Mouse (Mus musculus) G1E (cell line): ENCODE measurements around the gene Scarb1. TPM values are rescaled to one million over a fixed set of nuclear protein-coding genes. Genes with fewer than 3 reads are reported as not detected.

Source experiments
- ATAC-seq: 2 replicates; pipeline ENCODE4 v1.8.0; 2016; ENCODE audit warnings: mild to moderate bottlenecking; ENCODE audit not compliant: insufficient number of reproducible peaks, poor library complexity, low FRiP score, severe bottlenecking; ENCODE audit errors: extremely low read depth
- DNase-seq: peaks from one replicate; pipeline ENCODE4 v3.0.0; 2012; ENCODE audit warnings: low spot score
- H3K27me3 ChIP-seq: 2 replicates; pipeline ENCODE4 v1.6.1; 2012; ENCODE audit warnings: mild to moderate bottlenecking, low read length, inconsistent platforms; ENCODE audit not compliant: insufficient read depth
- H3K36me3 ChIP-seq: replicated peaks from 2 replicates; pipeline ENCODE3; 2012; ENCODE audit warnings: mild to moderate bottlenecking, inconsistent platforms
- H3K4me1 ChIP-seq: 2 replicates; pipeline ENCODE4 v1.6.1; 2012; ENCODE audit warnings: low read depth, low read length, inconsistent platforms, mixed read lengths; ENCODE audit not compliant: insufficient read depth
- H3K4me3 ChIP-seq: 2 replicates; pipeline ENCODE4 v1.5.1; 2012; ENCODE audit warnings: low read depth, mild to moderate bottlenecking, inconsistent platforms, low read length, moderate library complexity, mixed read lengths
- H3K9me3 ChIP-seq: replicated peaks from 2 replicates; pipeline ENCODE4 v1.6.1; 2012; ENCODE audit warnings: inconsistent platforms
- CTCF ChIP-seq: IDR thresholded peaks from 2 replicates; pipeline ENCODE4 v1.5.1; 2012; ENCODE audit warnings: low read depth, low read length, inconsistent platforms, mixed read lengths
- GATA1 ChIP-seq: IDR thresholded peaks from 2 replicates; pipeline ENCODE4 v1.6.1; 2012; ENCODE audit warnings: borderline replicate concordance, low read length, inconsistent platforms, mixed read lengths
- GATA2 ChIP-seq: IDR thresholded peaks from 2 replicates; pipeline ENCODE4 v1.6.1; 2012; ENCODE audit warnings: low read depth, low read length, inconsistent platforms, borderline replicate concordance
- POLR2AphosphoS5 ChIP-seq: IDR thresholded peaks from 2 replicates; pipeline ENCODE4 v1.6.1; 2012; ENCODE audit warnings: low read depth, low read length, inconsistent platforms; ENCODE audit not compliant: insufficient replicate concordance
- TAL1 ChIP-seq: conservative IDR thresholded peaks from 2 replicates; pipeline ENCODE4 v1.6.1; 2012; ENCODE audit warnings: low read depth, low read length, inconsistent platforms, mixed read lengths
- polyA plus RNA-seq: library from polyadenylated mRNA; stranded (reverse); fragments of >175 nt; gene quantifications from 2 replicates; pipeline ENCODE4 v1.2.3, GENCODE M21; 2012
- total RNA-seq, 2 experiments: library from RNA; stranded (forward) in 1 of 2; stranded (reverse) in 1 of 2; fragments of 200-1000 nt in 1 of 2; fragments of >200 nt in 1 of 2; fragmentation: Nextera tagmentation in 1 of 2; gene quantifications; 2 replicates each; pipeline ENCODE4 v1.2.3; 2014 to 2017

Scarb1 gene
- total and polyA plus RNA-seq, 3 experiments, result 42.9 to 68.3 (median 43.7) TPM

GRCm38 (mm10) chr5:125377214-125377613 is 36.3 kb upstream of the Scarb1 start:
- TF ChIP-seq TAL1 (no peak), POLR2AphosphoS5 (no peak), CTCF (no peak), GATA1 (no peak), GATA2 (no peak)
- ATAC-seq (no peak), DNase-seq (no peak)
- Histone ChIP-seq H3K27me3 (no peaks in the 10 kb centered on the region), H3K36me3 (peaks cover 7% of the 10 kb centered on the region), H3K4me3 (no peak overlapping the region), H3K4me1 (no peaks in the 10 kb centered on the region), H3K9me3 (peaks cover 6% of the 10 kb centered on the region; the same call in 1 of the 2 replicates)

GRCm38 (mm10) chr5:125375871-125376270 is 35.0 kb upstream of the Scarb1 start:
- Histone ChIP-seq H3K36me3 (no peaks in the 10 kb centered on the region), H3K27me3 (no peaks in the 10 kb centered on the region), H3K4me3 (no peak overlapping the region), H3K4me1 (no peaks in the 10 kb centered on the region), H3K9me3 (peaks cover 6% of the 10 kb centered on the region; the same call in 1 of the 2 replicates)
- ATAC-seq (no peak), DNase-seq (no peak)
- no peak for TF ChIP-seq CTCF
- no peak for TF ChIP-seq GATA1
- TF ChIP-seq TAL1, result no peak
- TF ChIP-seq POLR2AphosphoS5, result no peak
- no peak for TF ChIP-seq GATA2

GRCm38 (mm10) chr5:125372027-125372426 is 31.1 kb upstream of the Scarb1 start:
- H3K27me3 ChIP-seq, result no peaks in the 10 kb centered on the region
- ATAC-seq, result no peak
- peaks cover 6% of the 10 kb centered on the region; the same call in 1 of the 2 replicates for H3K9me3 ChIP-seq
- H3K4me1 ChIP-seq, result peaks cover 5% of the 10 kb centered on the region; the same call in 1 of the 2 replicates
- H3K4me3 ChIP-seq, result no peak overlapping the region
- H3K36me3 ChIP-seq, result no peaks in the 10 kb centered on the region
- TF ChIP-seq TAL1, result no peak
- TF ChIP-seq POLR2AphosphoS5, result no peak
- no peak for TF ChIP-seq GATA1
- no peak for TF ChIP-seq CTCF
- no peak for TF ChIP-seq GATA2
- DNase-seq, result no peak

- no peak overlapping the region for H3K4me3 ChIP-seq
- TF ChIP-seq GATA2, result no peak
- no peak for TF ChIP-seq TAL1
- TF ChIP-seq CTCF, result no peak
- no peak for TF ChIP-seq POLR2AphosphoS5
- TF ChIP-seq GATA1, result no peak
These were observed 30.2 kb upstream of the Scarb1 start for GRCm38 (mm10) chr5:125370950-125371693.

GRCm38 (mm10) chr5:125368568-125368967 is 27.7 kb upstream of the Scarb1 start:
- Histone ChIP-seq H3K36me3 (no peaks in the 10 kb centered on the region), H3K4me3 (no peak overlapping the region), H3K4me1 (peaks cover 5% of the 10 kb centered on the region; the same call in 1 of the 2 replicates), H3K27me3 (no peaks in the 10 kb centered on the region; the same call in 1 of the 2 replicates), H3K9me3 (peaks cover 1% of the 10 kb centered on the region; the same call in 1 of the 2 replicates)
- ATAC-seq, result no peak
- TF ChIP-seq CTCF, result peak; percentile 26; the same call in 1 of the 2 replicates
- no peak for TF ChIP-seq TAL1
- DNase-seq, result peak; percentile 28

More at GRCm38 (mm10) chr5:125370950-125371693, 30.2 kb upstream of the Scarb1 start:
- no peaks in the 10 kb centered on the region for H3K36me3 ChIP-seq
- ATAC-seq (no peak), DNase-seq (no peak)
- peaks cover 5% of the 10 kb centered on the region; the same call in 1 of the 2 replicates for H3K4me1 ChIP-seq
- peaks cover 6% of the 10 kb centered on the region; the same call in 1 of the 2 replicates for H3K9me3 ChIP-seq
- no peaks in the 10 kb centered on the region for H3K27me3 ChIP-seq

GRCm38 (mm10) chr5:125368156-125368555 is 27.3 kb upstream of the Scarb1 start:
- no peak for TF ChIP-seq GATA2
- no peak for TF ChIP-seq TAL1
- no peak for TF ChIP-seq GATA1
- TF ChIP-seq POLR2AphosphoS5, result no peak
- TF ChIP-seq CTCF, result no peak
- ATAC-seq (no peak), DNase-seq (no peak)
- H3K9me3 ChIP-seq, result no peaks in the 10 kb centered on the region
- H3K4me3 ChIP-seq, result no peak overlapping the region
- H3K36me3 ChIP-seq, result no peaks in the 10 kb centered on the region
- H3K4me1 ChIP-seq, result peaks cover 5% of the 10 kb centered on the region; the same call in 1 of the 2 replicates
- H3K27me3 ChIP-seq, result no peaks in the 10 kb centered on the region; the same call in 1 of the 2 replicates
